Mouse (Mus musculus) lung, embryonic 15.5 days (tissue): ENCODE results near the gene Agps. TPM values are rescaled to one million over a fixed set of nuclear protein-coding genes. Genes with fewer than 3 reads are reported as not detected.

ENCODE experiments used
- ATAC-seq: fragments of 200-750 bp; cut with Nextera tagmentation; 2 replicates; pipeline ENCODE4 v1.8.0; 2017; ENCODE audit warnings: moderate number of reproducible peaks, borderline replicate concordance; ENCODE audit not compliant: low FRiP score, low TSS enrichment; ENCODE audit errors: extremely low read depth
- H3K27ac ChIP-seq: fragments of 300-500 bp; sonication (generic); 2 replicates; pipeline ENCODE4 v1.5.1; 2015; ENCODE audit warnings: moderate library complexity, mild to moderate bottlenecking, inconsistent platforms
- H3K27me3 ChIP-seq: fragments of 300-500 bp; sonication (generic); 2 replicates; pipeline ENCODE4 v1.6.1; 2015; ENCODE audit warnings: inconsistent platforms
- H3K36me3 ChIP-seq: fragments of 300-500 bp; sonication (generic); 2 replicates; pipeline ENCODE4 v1.6.1; 2015; ENCODE audit warnings: inconsistent platforms
- H3K4me1 ChIP-seq: fragments of 300-500 bp; sonication (generic); 2 replicates; pipeline ENCODE4 v1.6.1; 2015; ENCODE audit warnings: inconsistent platforms
- H3K4me2 ChIP-seq: fragments of 300-500 bp; sonication (generic); 2 replicates; pipeline ENCODE4 v1.6.1; 2015; ENCODE audit warnings: inconsistent platforms, mild to moderate bottlenecking, moderate library complexity
- H3K4me3 ChIP-seq: fragments of 300-500 bp; sonication (generic); 2 replicates; pipeline ENCODE4 v1.5.1; 2015; ENCODE audit warnings: mild to moderate bottlenecking, inconsistent platforms
- H3K9ac ChIP-seq: fragments of 300-500 bp; sonication (generic); 2 replicates; pipeline ENCODE4 v1.6.1; 2015; ENCODE audit warnings: inconsistent platforms
- H3K9me3 ChIP-seq: fragments of 300-500 bp; sonication (generic); 2 replicates; pipeline ENCODE4 v1.6.1; 2016; ENCODE audit warnings: inconsistent platforms
- WGBS: fragments of 180-500 bp; shearing (Covaris S2); methylation state at CpG from one replicate; pipeline ENCODE4 v1.1.7; 2015; 5-methylcytosine and 5-hydroxymethylcytosine counted together
- polyA plus RNA-seq: library from polyadenylated mRNA; unstranded; fragments of >200 nt; fragmentation: Nextera tagmentation; extraction: Ambion mirVana; gene quantifications from 2 replicates; pipeline ENCODE4 v1.2.1, GENCODE M21; 2015

The Agps gene
- polyA plus RNA-seq, 1 experiment from 2014 or later: 42.3 TPM

DNA sequence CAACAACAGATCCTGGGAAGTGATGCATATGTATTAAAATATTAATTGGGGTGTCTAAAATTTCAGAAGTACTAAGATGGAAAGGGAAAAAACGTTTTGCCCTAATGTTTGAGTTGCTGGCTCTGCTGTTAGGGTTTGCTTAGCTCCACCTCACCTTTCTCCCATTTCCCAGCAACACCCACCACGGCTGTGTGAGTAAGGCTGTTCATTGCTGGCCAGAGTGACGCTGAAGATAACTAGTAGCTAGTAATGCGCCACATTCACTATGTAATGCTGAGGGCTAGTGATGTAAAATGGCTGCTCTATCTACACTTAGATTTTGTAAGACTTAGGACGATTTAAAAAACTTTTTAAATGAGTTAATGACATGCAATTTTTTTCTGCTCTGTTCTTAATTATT lies 63.7 kb downstream of the Agps start:
- no peak overlapping the region for H3K27ac ChIP-seq
- ATAC-seq: no peak
- WGBS: 79% methylated on average over 5 of the region's 5 CpGs
- no peak overlapping the region for H3K4me2 ChIP-seq
- no peaks in the 10 kb centered on the region for H3K27me3 ChIP-seq
- H3K9me3 ChIP-seq: no peaks in the 10 kb centered on the region
- peaks cover 9% of the 10 kb centered on the region for H3K36me3 ChIP-seq
- no peak overlapping the region for H3K4me3 ChIP-seq
- H3K9ac ChIP-seq: no peak overlapping the region
- H3K4me1 ChIP-seq: no peaks in the 10 kb centered on the region

DNA sequence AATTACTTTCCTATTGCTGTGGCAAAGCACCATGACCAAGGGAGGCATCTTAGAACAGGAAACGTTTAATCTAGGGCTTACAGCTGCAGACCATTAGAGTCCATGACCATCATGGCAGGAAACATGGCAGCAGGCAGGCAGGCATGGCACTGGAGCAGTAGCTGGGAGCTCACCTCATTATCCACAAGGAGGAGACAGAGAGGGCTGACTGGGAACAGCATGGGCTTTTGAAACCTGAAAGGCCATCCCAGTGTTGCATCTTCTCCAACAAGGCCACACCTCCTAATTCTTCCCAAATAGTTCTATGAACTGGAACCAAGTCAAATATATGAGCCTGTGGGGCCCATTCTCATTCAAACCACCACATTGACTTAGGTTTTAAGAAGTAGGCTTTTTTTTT lies 68.3 kb downstream of the Agps start:
- peaks cover 21% of the 10 kb centered on the region for H3K36me3 ChIP-seq
- no peak overlapping the region for H3K9ac ChIP-seq
- H3K27ac ChIP-seq: no peak overlapping the region
- 76% methylated on average over 1 of the region's 1 CpGs for WGBS
- H3K9me3 ChIP-seq: no peaks in the 10 kb centered on the region
- no peaks in the 10 kb centered on the region for H3K27me3 ChIP-seq
- H3K4me1 ChIP-seq: no peaks in the 10 kb centered on the region
- no peak for ATAC-seq
- H3K4me2 ChIP-seq: no peak overlapping the region
- no peak overlapping the region for H3K4me3 ChIP-seq

GRCm38 (mm10) chr2:75901869-75902268 lies 69.9 kb downstream of the Agps start:
- H3K4me3 ChIP-seq: no peak overlapping the region

GRCm38 (mm10) chr2:75907142-75907541 lies 75.2 kb downstream of the Agps start:
- no peaks in the 10 kb centered on the region for H3K27me3 ChIP-seq
- no peak overlapping the region for H3K27ac ChIP-seq
- H3K4me2 ChIP-seq: no peak overlapping the region
- no peak overlapping the region for H3K9ac ChIP-seq
- no peaks in the 10 kb centered on the region for H3K9me3 ChIP-seq
- H3K4me1 ChIP-seq: no peaks in the 10 kb centered on the region
- peaks cover 36% of the 10 kb centered on the region for H3K36me3 ChIP-seq
- no peak for ATAC-seq
- H3K4me3 ChIP-seq: no peak overlapping the region
- 69% methylated on average over 1 of the region's 1 CpGs for WGBS

More at GRCm38 (mm10) chr2:75901869-75902268, 69.9 kb downstream of the Agps start:
- WGBS: 86% methylated on average over 9 of the region's 9 CpGs
- Histone ChIP-seq H3K9ac (no peak overlapping the region), H3K36me3 (peaks cover 28% of the 10 kb centered on the region), H3K4me1 (no peaks in the 10 kb centered on the region), H3K4me2 (no peak overlapping the region), H3K27ac (no peak overlapping the region), H3K27me3 (no peaks in the 10 kb centered on the region), H3K9me3 (no peaks in the 10 kb centered on the region)
- ATAC-seq: no peak

- Histone ChIP-seq H3K27ac (no peak overlapping the region), H3K9me3 (no peaks in the 10 kb centered on the region), H3K36me3 (peaks cover 26% of the 10 kb centered on the region), H3K4me2 (no peak overlapping the region), H3K9ac (no peak overlapping the region), H3K27me3 (no peaks in the 10 kb centered on the region), H3K4me3 (no peak overlapping the region), H3K4me1 (no peaks in the 10 kb centered on the region)
- no peak for ATAC-seq
- 88% methylated on average over 3 of the region's 3 CpGs for whole genome bisulfite sequencing
Measured at GRCm38 (mm10) chr2:75915040-75915439, 83.1 kb downstream of the Agps start.

DNA sequence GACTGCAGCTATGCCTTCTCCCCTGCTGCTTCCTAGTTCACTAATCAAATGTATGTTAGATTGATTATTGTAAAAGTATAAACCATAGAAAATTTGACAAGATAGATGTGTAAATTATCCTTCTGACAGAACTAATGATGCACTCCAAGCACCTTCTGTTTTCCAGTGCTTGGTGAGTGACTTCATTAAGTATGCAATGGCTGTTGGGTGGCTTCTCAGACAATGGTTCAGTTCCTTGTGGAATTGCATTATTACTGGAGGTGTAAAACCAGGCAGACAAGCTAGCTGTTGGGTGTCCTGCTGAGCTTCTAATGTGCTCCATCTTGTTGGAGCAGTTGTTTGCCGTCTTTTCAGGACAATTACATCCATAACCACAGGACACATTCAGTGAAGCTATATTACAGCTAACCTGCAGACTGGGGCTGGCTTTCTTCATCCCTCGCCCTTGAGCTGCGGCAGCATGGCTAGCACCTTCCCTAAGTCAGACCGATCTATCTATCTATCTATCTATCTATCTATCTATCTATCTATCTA lies 91.9 kb downstream of the Agps start:
- no peaks in the 10 kb centered on the region for H3K27me3 ChIP-seq
- WGBS: 88% methylated on average over 4 of the region's 4 CpGs
- no peak overlapping the region for H3K27ac ChIP-seq
- no peak overlapping the region for H3K9ac ChIP-seq
- H3K36me3 ChIP-seq: peaks cover 18% of the 10 kb centered on the region
- no peaks in the 10 kb centered on the region for H3K4me1 ChIP-seq
- no peak overlapping the region for H3K4me3 ChIP-seq
- no peak for ATAC-seq
- no peaks in the 10 kb centered on the region for H3K9me3 ChIP-seq
- H3K4me2 ChIP-seq: no peak overlapping the region

DNA sequence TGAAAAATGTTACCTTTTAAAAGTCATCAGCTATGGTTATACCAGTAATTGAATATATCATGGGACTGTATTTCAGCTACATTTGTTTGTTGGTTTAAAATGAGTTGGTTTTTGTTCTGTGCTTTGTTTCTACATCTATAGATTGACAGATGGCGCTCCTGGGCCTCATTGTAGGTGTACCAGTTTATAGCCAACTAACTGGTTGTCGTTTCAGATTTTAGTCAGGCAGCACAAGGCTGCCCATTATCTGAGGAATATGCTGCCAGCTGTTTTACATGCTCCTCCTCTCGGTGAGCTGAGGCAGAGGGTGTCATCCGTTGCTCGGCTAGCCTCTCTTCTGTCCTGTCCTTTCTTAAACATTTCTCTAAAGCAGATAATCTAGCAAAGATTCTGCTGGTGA lies 94.1 kb downstream of the Agps start:
- WGBS: 75% methylated on average over 5 of the region's 5 CpGs

DNA sequence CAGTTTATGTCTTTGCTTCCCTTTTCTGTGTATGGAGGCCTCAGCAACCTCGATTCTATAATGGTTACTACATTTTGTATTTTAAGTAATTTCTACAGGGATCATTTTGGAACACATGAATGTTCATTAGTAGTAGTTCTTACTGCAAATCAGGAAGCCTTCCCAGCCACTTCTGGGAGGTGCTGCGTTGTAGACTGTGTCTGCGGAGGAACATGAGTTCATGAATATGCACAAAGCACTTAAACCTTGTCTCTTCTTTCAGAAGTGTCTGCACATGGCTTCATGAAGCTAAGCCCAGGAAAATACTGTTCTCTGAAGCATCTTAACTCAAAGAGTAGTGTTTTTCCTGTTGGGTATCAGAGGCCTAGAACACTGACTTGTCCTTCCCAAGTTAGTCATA lies 96.0 kb downstream of the Agps start:
- Histone ChIP-seq H3K4me2 (no peak overlapping the region), H3K27ac (no peak overlapping the region), H3K36me3 (peaks cover 19% of the 10 kb centered on the region), H3K9ac (no peak overlapping the region), H3K9me3 (no peaks in the 10 kb centered on the region), H3K4me3 (no peak overlapping the region), H3K27me3 (no peaks in the 10 kb centered on the region), H3K4me1 (no peaks in the 10 kb centered on the region)
- no peak for ATAC-seq
- 96% methylated on average over 3 of the region's 3 CpGs for WGBS

More for the DNA sequence above, 94.1 kb downstream of the Agps start:
- Histone ChIP-seq H3K4me2 (no peak overlapping the region), H3K27ac (no peak overlapping the region), H3K9me3 (no peaks in the 10 kb centered on the region), H3K36me3 (peaks cover 20% of the 10 kb centered on the region), H3K9ac (no peak overlapping the region), H3K27me3 (no peaks in the 10 kb centered on the region), H3K4me3 (no peak overlapping the region), H3K4me1 (no peaks in the 10 kb centered on the region)
- no peak for ATAC-seq

- no peak overlapping the region for H3K4me3 ChIP-seq
- WGBS: 89% methylated on average over 2 of the region's 2 CpGs
- no peak overlapping the region for H3K9ac ChIP-seq
- no peak overlapping the region for H3K4me2 ChIP-seq
- H3K27me3 ChIP-seq: no peaks in the 10 kb centered on the region
- peaks cover 18% of the 10 kb centered on the region for H3K36me3 ChIP-seq
- no peak for ATAC-seq
- no peaks in the 10 kb centered on the region for H3K9me3 ChIP-seq
- no peak overlapping the region for H3K27ac ChIP-seq
- H3K4me1 ChIP-seq: no peaks in the 10 kb centered on the region
Measured at GRCm38 (mm10) chr2:75929141-75929540, 97.2 kb downstream of the Agps start.

GRCm38 (mm10) chr2:75929786-75930444 lies 97.9 kb downstream of the Agps start:
- ATAC-seq: no peak
- WGBS: 90% methylated on average over 6 of the region's 6 CpGs

GRCm38 (mm10) chr2:75930941-75931340 lies 99.0 kb downstream of the Agps start:
- Histone ChIP-seq H3K4me2 (no peak overlapping the region), H3K9ac (no peak overlapping the region), H3K4me3 (no peak overlapping the region), H3K36me3 (peaks cover 18% of the 10 kb centered on the region), H3K27ac (no peak overlapping the region), H3K9me3 (no peaks in the 10 kb centered on the region), H3K4me1 (no peaks in the 10 kb centered on the region), H3K27me3 (no peaks in the 10 kb centered on the region)
- 81% methylated on average over 2 of the region's 2 CpGs for WGBS
- no peak for ATAC-seq

More at GRCm38 (mm10) chr2:75929786-75930444, 97.9 kb downstream of the Agps start:
- Histone ChIP-seq H3K4me2 (no peak overlapping the region), H3K9me3 (no peaks in the 10 kb centered on the region), H3K27me3 (no peaks in the 10 kb centered on the region), H3K4me3 (no peak overlapping the region), H3K4me1 (no peaks in the 10 kb centered on the region), H3K36me3 (peaks cover 18% of the 10 kb centered on the region), H3K9ac (no peak overlapping the region), H3K27ac (no peak overlapping the region)

GRCm38 (mm10) chr2:75933541-75933940 lies 101.6 kb downstream of the Agps start:
- Histone ChIP-seq H3K4me2 (no peak overlapping the region), H3K9me3 (no peaks in the 10 kb centered on the region), H3K9ac (no peak overlapping the region), H3K4me1 (no peaks in the 10 kb centered on the region), H3K36me3 (peaks cover 9% of the 10 kb centered on the region; the same call in 1 of the 2 replicates), H3K27ac (peak overlapping the region; percentile 42), H3K27me3 (no peaks in the 10 kb centered on the region), H3K4me3 (no peak overlapping the region)
- 32% methylated on average over 7 of the region's 7 CpGs for WGBS
- ATAC-seq: no peak
